ENCODE assay signal across 21 mouse cellular contexts in genomic region chr3:127015175-127015574, GRCm38 (mm10).
A peak's percentile ranks its signal among the peaks of the same experiment; 100 is the strongest.
DNase-seq lines count a peak whose midpoint lies in the region; ATAC-seq and TF ChIP-seq lines count a peak whose summit lies in the region.
"Had no signal": no experiment of that assay in that cellular context is flagged by ENCODE, and none has a peak within 500 bp of the region (broad histone marks: within the 10 kb centered on the region; RNA-seq: fewer than 3 reads in every experiment).

No protein-coding gene starts in this region.

- TF ChIP-seq CTCF in gastrocnemius, adult 2 months (IDR thresholded peaks at IDR 0.05) = peak; percentile 25
- TF ChIP-seq CTCF in kidney, adult 2 months (conservative IDR thresholded peaks at IDR 0.05; ENCODE audit: insufficient read depth, insufficient read length, low read depth, low read length) = peak; percentile 26; the same call in 1 of the 2 replicates
- peak; percentile 22 for TF ChIP-seq CTCF in midbrain, postnatal 0 days (IDR thresholded peaks at IDR 0.05)

- H3K36me3 ChIP-seq in kidney, adult 2 months (ENCODE audit: control insufficient read depth, insufficient read depth, low read length) = no peaks in the 10 kb centered on the region
- H3K36me3 ChIP-seq in midbrain, postnatal 0 days (ENCODE audit: insufficient read depth, low read length) = peaks cover 34% of the 10 kb centered on the region
- peaks cover 66% of the 10 kb centered on the region for H3K36me3 ChIP-seq in midbrain, embryonic 14.5 days (ENCODE audit: control insufficient read depth, insufficient read depth, low read length)
- H3K36me3 ChIP-seq: liver, embryonic 13.5 days had no signal

- ATAC-seq in midbrain, postnatal 0 days (ENCODE audit: low FRiP score) = no peak
- ATAC-seq in midbrain, embryonic 14.5 days (ENCODE audit: low FRiP score, low TSS enrichment) = no peak
- ATAC-seq: forebrain, postnatal 0 days; midbrain, embryonic 13.5 days had no signal

- WGBS in kidney, adult 2 months = 84% methylated on average over 6 of the region's 6 CpGs
- WGBS in midbrain, postnatal 0 days = 80% methylated on average over 6 of the region's 6 CpGs
- WGBS in midbrain, embryonic 14.5 days = 79% methylated on average over 6 of the region's 6 CpGs

- no peak overlapping the region for H3K27ac ChIP-seq in gastrocnemius, adult 2 months
- no peak overlapping the region for H3K27ac ChIP-seq in kidney, adult 2 months (ENCODE audit: insufficient read depth, low read depth, low read length)
- no peak overlapping the region for H3K27ac ChIP-seq in midbrain, postnatal 0 days (ENCODE audit: low read depth, low read length)
- H3K27ac ChIP-seq in midbrain, embryonic 14.5 days (replicated peaks; ENCODE audit: low read depth, low read length) = no peak overlapping the region
- H3K27ac ChIP-seq: embryonic facial prominence, embryonic 10.5 days; hindbrain, embryonic 13.5 days; liver, embryonic 13.5 days; midbrain, embryonic 13.5 days; neural tube, embryonic 13.5 days had no signal

- no peaks in the 10 kb centered on the region for H3K4me1 ChIP-seq in kidney, adult 2 months (ENCODE audit: control insufficient read depth, insufficient read depth, low read length)
- H3K4me1 ChIP-seq in midbrain, postnatal 0 days (ENCODE audit: insufficient read depth, low read length) = no peaks in the 10 kb centered on the region
- H3K4me1 ChIP-seq in midbrain, embryonic 14.5 days (ENCODE audit: control insufficient read depth, insufficient read depth, low read length) = no peaks in the 10 kb centered on the region
- H3K4me1 ChIP-seq: hindbrain, embryonic 13.5 days; liver, embryonic 13.5 days; megakaryocyte, embryonic 14.5 days; midbrain, embryonic 13.5 days; neural tube, embryonic 13.5 days had no signal

- no peak overlapping the region for H3K4me3 ChIP-seq in gastrocnemius, adult 2 months
- H3K4me3 ChIP-seq in kidney, adult 2 months (ENCODE audit: insufficient read depth, low read depth, low read length) = no peak overlapping the region
- H3K4me3 ChIP-seq in midbrain, postnatal 0 days (ENCODE audit: low read depth, low read length) = no peak overlapping the region
- no peak overlapping the region for H3K4me3 ChIP-seq in midbrain, embryonic 14.5 days (replicated peaks; ENCODE audit: low read depth, low read length)
- H3K4me3 ChIP-seq: embryonic facial prominence, embryonic 10.5 days; hindbrain, embryonic 13.5 days; liver, embryonic 13.5 days; megakaryocyte, embryonic 14.5 days; midbrain, embryonic 13.5 days; neural tube, embryonic 13.5 days had no signal

- no peak overlapping the region for H3K9ac ChIP-seq in midbrain, postnatal 0 days (replicated peaks; ENCODE audit: low read length, poor library complexity, severe bottlenecking)
- H3K9ac ChIP-seq in midbrain, embryonic 14.5 days (replicated peaks; ENCODE audit: low read length) = no peak overlapping the region
- H3K9ac ChIP-seq: forebrain, postnatal 0 days; hindbrain, embryonic 13.5 days; liver, embryonic 13.5 days; lung, embryonic 14.5 days; midbrain, embryonic 13.5 days; neural tube, embryonic 13.5 days had no signal

- H3K9me3 ChIP-seq in midbrain, postnatal 0 days (ENCODE audit: low read length) = no peaks in the 10 kb centered on the region
- no peaks in the 10 kb centered on the region for H3K9me3 ChIP-seq in midbrain, embryonic 14.5 days (ENCODE audit: control insufficient read depth, low read length)
- H3K9me3 ChIP-seq: embryonic facial prominence, embryonic 10.5 days; hindbrain, embryonic 13.5 days; liver, embryonic 13.5 days; midbrain, embryonic 13.5 days; neural tube, embryonic 13.5 days had no signal

- no peak for TF ChIP-seq POLR2A in kidney, adult 2 months (IDR thresholded peaks at IDR 0.05; ENCODE audit: low read depth, low read length)

- no peaks in the 10 kb centered on the region for H3K27me3 ChIP-seq in kidney, adult 2 months (replicated peaks; ENCODE audit: control insufficient read depth, insufficient read depth, low read length)
- no peaks in the 10 kb centered on the region for H3K27me3 ChIP-seq in midbrain, postnatal 0 days (ENCODE audit: insufficient read depth, low read length)
- no peaks in the 10 kb centered on the region for H3K27me3 ChIP-seq in midbrain, embryonic 14.5 days (ENCODE audit: control insufficient read depth, insufficient read depth, low read length)
- H3K27me3 ChIP-seq: hindbrain, embryonic 13.5 days; liver, embryonic 13.5 days; megakaryocyte, embryonic 14.5 days; midbrain, embryonic 13.5 days; neural tube, embryonic 13.5 days had no signal

- peak; percentile 28 for DNase-seq in gastrocnemius, adult 2 months
- DNase-seq in gastrocnemius, adult 8-10 months (ENCODE audit: low spot score in 2 of 2) = no peak
- no peak for DNase-seq in kidney, adult 2 months
- no peak for DNase-seq in kidney, adult 18-20 months
- DNase-seq in midbrain, postnatal 0 days (ENCODE audit: low spot score) = no peak
- no peak for DNase-seq in midbrain, embryonic 14.5 days
- no peak for DNase-seq in natural killer cell, adult 2 months (ENCODE audit: low spot score in 2 of 2)
- DNase-seq: adrenal gland, adult 2 months; cerebellum, adult 9-11 months; forebrain, postnatal 0 days; heart, postnatal 36 days; liver, embryonic 13.5 days; lung, embryonic 14.5 days; retina, postnatal 1 day; right cerebral cortex, postnatal 25 days; thymus, postnatal 25 days had no signal

- intact Hi-C loops in gastrocnemius, adult 2 months (cut with DNase I) = no loop called here

- H3K4me2 ChIP-seq in midbrain, postnatal 0 days (ENCODE audit: low read depth, low read length, poor library complexity, severe bottlenecking) = no peak overlapping the region
- H3K4me2 ChIP-seq in midbrain, embryonic 14.5 days (ENCODE audit: low read length) = no peak overlapping the region
- H3K4me2 ChIP-seq: hindbrain, embryonic 13.5 days; liver, embryonic 13.5 days; lung, embryonic 14.5 days; midbrain, embryonic 13.5 days; neural tube, embryonic 13.5 days had no signal
